Mouse (Mus musculus) thymus, postnatal 4 days (tissue): Measurements from ENCODE around the gene Nkx6-2.

ENCODE experiments used
- DNase-seq: peaks from one replicate; pipeline ENCODE4 v3.0.0; 2021

The Nkx6-2 gene

DNA sequence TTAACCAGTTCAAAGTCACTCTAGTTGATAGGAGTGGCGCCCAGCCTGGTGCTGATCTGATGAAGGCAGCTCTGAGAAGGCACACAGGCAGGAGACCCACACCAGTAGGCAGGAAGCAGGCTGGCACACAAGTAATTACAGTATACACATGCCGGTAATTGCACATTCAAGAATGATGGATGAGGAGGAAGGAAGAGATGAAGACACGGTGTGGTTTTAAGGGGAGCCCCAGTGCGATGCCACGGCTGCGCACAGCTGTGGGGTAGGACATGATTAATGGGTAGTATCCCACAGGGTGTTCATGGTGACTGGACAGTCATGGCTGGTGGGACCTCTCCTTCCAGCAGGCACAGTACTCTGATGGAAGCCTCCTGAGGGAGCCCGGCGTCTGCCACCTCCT lies 16.1 kb downstream of the Nkx6-2 start:
- no peak for DNase-seq

GRCm38 (mm10) chr7:139565998-139566397 lies 16.6 kb downstream of the Nkx6-2 start:
- no peak for DNase-seq

DNA sequence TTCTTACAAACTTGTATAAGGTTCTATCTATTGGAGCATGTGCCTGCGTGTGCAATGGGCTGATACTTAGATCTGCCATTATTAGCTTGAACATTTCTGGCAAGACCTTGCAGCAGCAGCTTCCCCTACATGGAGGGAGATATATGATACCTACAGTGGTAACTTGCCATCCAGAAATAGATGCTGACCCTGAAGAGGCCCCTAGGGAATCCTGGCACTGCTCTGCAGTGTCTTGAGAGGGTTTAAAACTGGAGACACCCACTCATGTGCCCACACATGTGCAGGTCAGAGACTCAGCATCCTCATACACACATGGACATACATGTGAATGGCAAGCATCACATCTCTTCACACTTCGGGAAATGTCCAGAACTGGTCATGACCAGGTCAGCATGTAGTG lies 18.4 kb downstream of the Nkx6-2 start:
- no peak for DNase-seq

- no peak for DNase-seq
Measured at GRCm38 (mm10) chr7:139563425-139563824, 19.2 kb downstream of the Nkx6-2 start.

DNA sequence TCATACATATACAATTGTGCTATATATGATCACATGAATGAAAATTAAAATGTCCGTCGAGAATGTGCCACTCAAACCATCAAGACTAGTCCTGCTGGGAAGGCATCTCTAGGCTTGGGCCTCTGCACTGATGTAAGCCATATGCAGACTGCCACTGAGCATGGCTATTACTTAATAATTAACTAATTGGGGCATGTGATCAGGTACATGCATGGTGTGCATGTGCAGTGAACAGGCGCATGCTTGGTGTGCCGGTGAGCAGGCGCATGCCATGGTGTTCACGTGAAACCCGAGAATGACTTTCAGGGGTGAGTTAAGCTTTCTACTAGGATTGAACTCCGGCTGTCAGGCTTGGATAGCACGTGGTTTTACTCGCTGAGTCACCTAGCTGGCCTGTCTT lies 22.9 kb downstream of the Nkx6-2 start:
- DNase-seq: no peak

DNA sequence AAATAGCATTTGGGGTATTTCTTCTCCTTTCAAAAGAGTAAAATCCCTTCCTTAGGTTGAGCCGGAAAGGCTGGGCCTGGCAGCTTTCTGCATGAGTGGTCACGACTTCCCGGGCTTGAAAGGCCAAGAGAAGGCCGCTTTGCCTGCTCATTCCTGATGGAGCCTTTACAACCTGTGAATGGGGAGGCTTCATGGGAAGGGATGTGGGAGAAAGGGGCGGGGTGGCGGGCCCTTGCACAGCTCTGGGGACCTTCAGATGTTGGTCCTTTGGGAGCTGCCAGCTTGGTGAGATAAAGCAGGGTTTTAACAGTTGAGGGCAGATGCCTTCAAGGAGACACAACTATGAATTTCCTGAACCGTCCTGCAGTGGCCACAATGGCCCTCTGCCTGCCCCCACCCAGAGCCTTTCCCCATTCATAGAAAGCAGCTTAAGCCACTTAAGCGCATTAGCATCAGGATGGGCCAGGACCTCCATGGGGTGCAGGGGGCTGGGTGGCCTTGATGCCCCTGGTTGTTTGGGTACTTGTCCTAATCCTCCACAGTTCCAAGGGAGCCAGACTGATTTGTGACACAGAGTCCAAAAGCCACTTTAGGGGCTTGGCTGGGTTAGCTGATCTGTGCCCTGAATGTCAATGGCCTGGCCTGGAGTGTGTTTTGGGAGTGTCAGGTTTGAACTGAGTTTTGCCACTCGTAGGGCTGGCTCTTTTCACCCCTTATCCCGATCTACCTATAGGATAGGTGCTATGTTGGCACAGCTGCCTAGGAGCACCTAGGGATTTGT lies 25.7 kb downstream of the Nkx6-2 start:
- DNase-seq: no peak

- no peak for DNase-seq
Measured at GRCm38 (mm10) chr7:139556331-139556730, 26.3 kb downstream of the Nkx6-2 start.

- DNase-seq: no peak
Measured at GRCm38 (mm10) chr7:139551519-139551918, 31.1 kb downstream of the Nkx6-2 start.

GRCm38 (mm10) chr7:139550086-139550783 lies 32.4 kb downstream of the Nkx6-2 start:
- DNase-seq: no peak

- no peak for DNase-seq
Measured at GRCm38 (mm10) chr7:139547325-139547724, 35.3 kb downstream of the Nkx6-2 start.

GRCm38 (mm10) chr7:139544706-139545625 lies 37.6 kb downstream of the Nkx6-2 start:
- DNase-seq: no peak

GRCm38 (mm10) chr7:139541422-139541821 lies 41.2 kb downstream of the Nkx6-2 start:
- no peak for DNase-seq

DNA sequence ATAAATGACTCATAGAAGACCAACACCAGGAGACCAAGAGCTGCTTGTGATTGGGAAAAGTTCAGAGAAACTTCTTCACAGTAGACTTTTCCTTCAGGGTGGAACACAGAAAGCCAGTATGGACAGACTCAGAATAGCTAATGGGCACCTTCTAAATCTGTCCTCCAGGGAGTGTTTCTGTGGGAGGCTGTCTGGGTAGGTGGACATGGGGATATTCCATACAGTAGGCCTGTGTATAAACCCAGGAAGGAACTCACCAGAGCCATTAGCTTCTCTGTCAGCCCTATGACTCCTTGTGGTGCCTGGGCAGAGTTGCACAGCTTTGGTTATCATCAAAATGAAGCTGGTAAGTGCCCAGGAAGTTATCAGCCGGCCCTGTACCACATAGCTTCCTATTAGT lies 42.0 kb downstream of the Nkx6-2 start:
- no peak for DNase-seq

- no peak for DNase-seq
Measured at GRCm38 (mm10) chr7:139538541-139538940, 44.1 kb downstream of the Nkx6-2 start.

DNA sequence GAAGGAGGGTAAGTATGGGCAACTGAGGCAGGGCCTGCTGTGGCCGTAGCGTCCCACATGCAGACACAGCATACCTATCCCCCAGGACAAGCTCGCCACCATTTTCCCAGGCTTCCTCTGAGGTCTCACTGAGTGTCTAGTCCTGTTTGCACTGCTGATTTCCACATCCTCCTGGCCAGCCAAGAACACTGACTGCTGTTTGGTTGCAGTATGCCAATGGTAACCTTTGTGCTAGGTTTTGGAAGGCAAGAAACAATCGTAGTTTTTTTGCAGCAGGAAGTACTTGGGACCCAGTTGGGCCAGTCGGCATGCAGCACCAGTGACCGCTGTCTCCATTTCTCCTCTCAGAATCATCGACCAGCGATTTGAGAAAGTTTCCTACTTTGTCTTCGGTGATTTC lies 44.8 kb downstream of the Nkx6-2 start:
- no peak for DNase-seq

DNA sequence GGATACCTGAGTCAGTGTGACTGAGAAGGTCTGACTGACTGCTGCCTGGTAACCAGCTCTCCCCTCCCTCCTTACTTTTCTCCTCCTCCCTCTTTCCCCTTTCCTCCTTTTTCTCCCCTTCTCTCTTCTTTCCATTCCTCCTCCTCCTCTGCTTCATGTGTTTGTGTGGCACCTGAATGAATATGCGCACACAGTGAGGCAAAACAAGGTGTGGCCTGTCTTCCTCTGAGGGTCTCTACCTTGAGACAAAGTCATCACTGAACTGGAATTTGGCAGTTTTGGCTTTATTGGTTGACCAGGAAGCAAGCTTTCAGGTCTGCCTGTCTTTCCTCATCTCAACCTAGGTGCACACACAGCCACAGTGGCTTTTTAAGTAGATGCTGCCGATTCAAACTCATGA lies 45.8 kb downstream of the Nkx6-2 start:
- DNase-seq: no peak

DNA sequence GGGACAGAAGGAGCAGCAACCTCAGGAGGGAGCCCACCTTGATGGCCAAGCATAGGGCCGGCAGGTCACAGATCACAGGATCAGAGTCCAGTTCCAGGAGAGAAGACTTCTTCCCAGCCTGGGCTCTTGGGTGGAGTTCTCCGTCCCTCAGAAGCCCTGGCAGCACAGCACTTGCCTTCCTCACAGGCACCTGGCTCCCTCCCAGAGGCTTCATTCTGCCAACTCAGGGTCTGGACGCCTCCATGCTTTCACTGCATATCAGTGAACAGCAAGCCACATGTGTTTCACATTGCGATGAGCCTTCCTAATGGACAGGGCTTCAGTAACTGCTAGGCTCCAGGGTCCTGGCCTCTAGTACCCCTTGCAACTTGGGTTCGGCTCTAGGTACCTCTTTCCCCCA lies 46.3 kb downstream of the Nkx6-2 start:
- no peak for DNase-seq

DNA sequence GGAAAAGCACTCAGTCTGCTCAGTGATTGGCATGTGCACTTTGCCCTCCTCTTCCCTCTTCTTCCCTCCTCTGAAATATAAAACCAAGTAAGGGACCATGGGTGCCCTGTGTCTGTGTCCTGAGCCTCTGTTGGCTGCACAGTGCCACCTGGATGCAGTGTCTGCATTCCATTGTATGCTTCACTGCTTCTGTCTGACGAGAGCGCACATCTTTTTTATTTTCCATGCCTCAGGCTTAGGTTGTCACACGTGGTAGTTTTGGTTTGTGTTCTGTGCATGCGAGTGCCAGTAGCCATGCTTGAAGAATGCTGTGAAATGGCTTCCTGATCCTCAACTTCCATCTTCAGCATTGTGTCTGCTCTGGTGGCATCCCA lies 51.2 kb downstream of the Nkx6-2 start:
- no peak for DNase-seq

DNA sequence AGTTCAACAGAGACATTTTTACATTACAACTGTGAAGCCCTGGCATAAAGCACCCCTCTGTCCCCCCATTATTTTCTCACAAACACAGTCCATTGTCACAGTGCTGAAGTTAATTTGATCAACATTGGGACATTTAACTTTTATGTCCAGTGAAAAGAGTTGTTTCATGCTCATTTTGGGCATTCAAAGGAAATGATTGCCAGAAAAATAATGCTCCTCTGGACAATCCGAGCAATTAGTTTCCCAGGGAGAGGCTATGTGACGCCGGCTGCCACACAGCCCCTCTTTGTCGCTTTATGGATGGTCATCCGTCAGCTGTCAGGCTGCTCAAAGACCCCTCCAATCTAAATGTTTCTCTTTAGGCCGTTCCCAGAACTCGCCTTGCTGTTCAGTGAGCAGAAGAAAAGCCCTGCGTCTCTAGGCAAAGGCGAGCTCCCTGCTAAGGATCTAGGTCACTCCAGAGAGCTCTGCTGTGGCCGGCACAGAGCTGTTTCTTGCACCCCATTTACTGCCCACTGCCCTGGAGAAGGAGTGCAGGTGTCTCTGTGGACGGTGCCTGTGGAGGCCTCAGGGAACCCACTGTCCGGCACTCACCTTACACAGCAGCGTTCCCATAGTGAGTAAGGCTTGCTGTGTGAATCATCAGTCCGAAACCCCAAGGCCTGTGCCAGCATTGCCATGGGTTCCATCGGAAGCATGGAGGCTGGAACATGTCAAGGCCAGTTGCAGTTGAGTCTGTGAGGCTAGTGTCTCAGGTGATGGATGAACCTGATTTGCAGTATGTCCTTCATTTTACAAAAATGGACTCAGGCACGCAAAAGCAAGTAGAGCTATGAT lies 51.8 kb downstream of the Nkx6-2 start:
- DNase-seq: no peak
